Mouse (Mus musculus): ENCODE measurements around the gene Tmco5. TPM values are rescaled to one million over a fixed set of nuclear protein-coding genes. Genes with fewer than 3 reads are reported as not detected.

Tmco5 gene
- polyA plus RNA-seq, 1 experiment from 2014 or later, result not detected

GRCm38 (mm10) chr2:116858703-116859102 lies 19.8 kb upstream of the Tmco5 start:
- H3K9me3 ChIP-seq (ENCODE audit: control insufficient read depth, low read length), result no peaks in the 10 kb centered on the region
- no peaks in the 10 kb centered on the region for H3K27me3 ChIP-seq (ENCODE audit: control insufficient read depth, insufficient read depth, low read length)
- no peak for ATAC-seq (ENCODE audit: insufficient number of reproducible peaks, insufficient read depth, low FRiP score, low read depth)
- H3K4me3 ChIP-seq (ENCODE audit: control insufficient read depth in 1 of 2, insufficient read depth in 1 of 2, low read depth in 1 of 2, low read length in 2 of 2), result no peak overlapping the region
- WGBS, result 73% methylated on average over 6 of the region's 6 CpGs
- H3K4me1 ChIP-seq (ENCODE audit: control insufficient read depth in 2 of 2, insufficient read depth in 2 of 2, low read length in 2 of 2), result no peaks in the 10 kb centered on the region
- H3K36me3 ChIP-seq (ENCODE audit: control insufficient read depth, insufficient read depth, low read length), result no peaks in the 10 kb centered on the region
- no peak overlapping the region for H3K9ac ChIP-seq (ENCODE audit: low read length)
- no peak overlapping the region for H3K27ac ChIP-seq (replicated peaks in 1 of 2; ENCODE audit: control insufficient read depth in 1 of 2, insufficient read depth in 1 of 2, low read depth in 2 of 2, low read length in 2 of 2)
- H3K4me2 ChIP-seq (ENCODE audit: low read length), result no peak overlapping the region

DNA sequence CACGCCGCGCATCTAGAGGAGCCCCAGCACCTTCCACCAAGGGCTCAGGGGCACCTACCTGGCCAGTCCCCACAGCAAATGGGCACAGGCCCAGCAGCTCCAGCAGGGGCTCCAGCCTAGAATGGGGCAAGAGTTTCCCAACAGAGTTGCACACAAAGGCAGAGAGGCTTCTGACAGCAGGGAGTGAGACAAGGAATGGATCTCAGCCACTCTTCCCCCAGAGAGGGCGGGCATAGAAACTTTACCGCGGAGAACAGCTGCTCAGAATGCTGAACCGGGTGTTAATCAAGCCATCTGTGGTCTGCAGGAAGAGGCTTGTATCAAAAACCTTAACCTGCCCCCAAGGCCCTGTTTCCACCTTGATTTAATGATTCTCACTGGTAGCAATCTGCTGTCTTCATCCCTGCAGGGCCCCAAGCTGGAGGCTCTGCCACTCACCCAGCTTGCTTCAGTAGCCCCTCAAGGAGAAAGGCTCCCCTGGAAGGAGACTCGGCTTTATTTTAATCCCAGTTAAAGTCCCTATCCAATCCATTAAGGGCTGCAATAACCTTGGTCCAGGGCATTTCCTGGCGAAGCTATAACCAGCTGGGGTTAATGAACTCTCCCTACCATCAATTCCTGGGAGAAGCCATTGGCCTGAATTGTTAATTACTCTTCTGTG lies 1.4 kb upstream of the Tmco5 start:
- H3K4me2 ChIP-seq (ENCODE audit: low read length), result no peak overlapping the region
- H3K4me1 ChIP-seq (ENCODE audit: control insufficient read depth in 2 of 2, insufficient read depth in 2 of 2, low read length in 2 of 2), result no peaks in the 10 kb centered on the region
- no peaks in the 10 kb centered on the region for H3K9me3 ChIP-seq (ENCODE audit: control insufficient read depth, low read length)
- WGBS, result 39% methylated on average over 9 of the region's 9 CpGs
- no peak overlapping the region for H3K4me3 ChIP-seq (ENCODE audit: control insufficient read depth in 1 of 2, insufficient read depth in 1 of 2, low read depth in 1 of 2, low read length in 2 of 2)
- no peak overlapping the region for H3K27ac ChIP-seq (replicated peaks in 1 of 2; ENCODE audit: control insufficient read depth in 1 of 2, insufficient read depth in 1 of 2, low read depth in 2 of 2, low read length in 2 of 2)
- no peaks in the 10 kb centered on the region for H3K27me3 ChIP-seq (ENCODE audit: control insufficient read depth, insufficient read depth, low read length)
- H3K36me3 ChIP-seq (ENCODE audit: control insufficient read depth, insufficient read depth, low read length), result no peaks in the 10 kb centered on the region
- no peak for ATAC-seq (ENCODE audit: insufficient number of reproducible peaks, insufficient read depth, low FRiP score, low read depth)
- no peak overlapping the region for H3K9ac ChIP-seq (ENCODE audit: low read length)

DNA sequence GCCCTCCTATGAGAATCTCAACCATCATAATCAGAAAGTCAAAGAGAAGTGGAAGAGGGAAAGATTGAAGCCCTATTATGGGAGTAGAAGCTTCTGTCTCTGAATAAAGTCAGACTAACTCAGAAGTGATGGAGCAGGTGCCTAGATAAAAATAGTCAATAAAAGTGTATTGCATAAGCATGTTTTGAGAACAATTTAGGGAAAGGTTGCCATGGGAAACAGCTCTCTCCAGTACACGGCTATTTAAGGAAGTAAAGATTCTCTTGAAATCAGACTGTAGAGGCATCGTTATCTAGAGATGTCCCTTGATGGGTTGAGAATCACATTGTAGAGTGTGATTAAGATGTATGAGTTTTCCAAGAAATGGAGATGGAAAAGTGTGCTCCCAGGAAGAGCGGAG lies 1.2 kb downstream of the Tmco5 start:
- Histone ChIP-seq H3K27me3 (ENCODE audit: control insufficient read depth, insufficient read depth, low read length) (no peaks in the 10 kb centered on the region), H3K4me3 (ENCODE audit: control insufficient read depth in 1 of 2, insufficient read depth in 1 of 2, low read depth in 1 of 2, low read length in 2 of 2) (no peak overlapping the region), H3K9me3 (ENCODE audit: control insufficient read depth, low read length) (no peaks in the 10 kb centered on the region), H3K9ac (ENCODE audit: low read length) (no peak overlapping the region), H3K4me1 (ENCODE audit: control insufficient read depth in 2 of 2, insufficient read depth in 2 of 2, low read length in 2 of 2) (no peaks in the 10 kb centered on the region), H3K36me3 (ENCODE audit: control insufficient read depth, insufficient read depth, low read length) (no peaks in the 10 kb centered on the region), H3K27ac (replicated peaks in 1 of 2; ENCODE audit: control insufficient read depth in 1 of 2, insufficient read depth in 1 of 2, low read depth in 2 of 2, low read length in 2 of 2) (no peak overlapping the region), H3K4me2 (ENCODE audit: low read length) (no peak overlapping the region)
- WGBS, result 80% methylated on average over 3 of the region's 3 CpGs
- ATAC-seq (ENCODE audit: insufficient number of reproducible peaks, insufficient read depth, low FRiP score, low read depth), result no peak

DNA sequence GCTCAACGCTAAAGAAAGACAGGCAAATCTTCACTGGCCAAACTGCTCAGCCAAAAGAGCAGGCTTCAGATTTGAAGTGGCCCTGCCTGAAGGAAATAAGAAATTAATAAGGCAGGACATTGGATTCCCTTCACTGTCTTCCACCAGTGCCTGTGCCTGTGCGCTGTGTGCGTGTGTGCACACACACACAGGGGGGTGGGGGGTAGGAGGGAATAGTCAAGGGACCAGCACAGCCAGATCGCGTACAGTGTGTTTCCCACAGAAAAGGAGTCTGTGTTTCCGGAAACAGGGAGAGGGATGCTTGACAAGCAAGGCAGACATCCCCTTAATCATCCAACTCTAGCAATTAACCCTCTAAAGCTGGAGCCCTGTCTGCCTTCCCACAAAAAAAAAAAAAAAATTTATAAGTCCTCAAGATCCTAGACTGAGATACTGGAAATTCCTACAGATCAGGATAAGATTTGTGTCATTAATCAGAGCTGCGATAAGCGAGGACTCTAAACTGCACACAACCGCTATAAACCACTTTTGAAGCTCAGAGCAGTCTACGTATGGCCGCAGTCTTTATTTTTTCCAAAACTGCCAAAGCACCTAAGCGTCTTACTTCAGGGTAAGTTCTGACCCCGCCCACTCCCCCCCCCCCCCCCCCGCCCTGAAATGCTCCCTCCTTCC lies 15.0 kb downstream of the Tmco5 start:
- Histone ChIP-seq H3K36me3 (ENCODE audit: control insufficient read depth, insufficient read depth, low read length) (no peaks in the 10 kb centered on the region), H3K9me3 (ENCODE audit: control insufficient read depth, low read length) (no peaks in the 10 kb centered on the region), H3K27ac (replicated peaks in 1 of 2; ENCODE audit: control insufficient read depth in 1 of 2, insufficient read depth in 1 of 2, low read depth in 2 of 2, low read length in 2 of 2) (no peak overlapping the region), H3K9ac (ENCODE audit: low read length) (no peak overlapping the region), H3K27me3 (ENCODE audit: control insufficient read depth, insufficient read depth, low read length) (no peaks in the 10 kb centered on the region), H3K4me1 (ENCODE audit: control insufficient read depth in 2 of 2, insufficient read depth in 2 of 2, low read length in 2 of 2) (no peaks in the 10 kb centered on the region), H3K4me3 (ENCODE audit: control insufficient read depth in 1 of 2, insufficient read depth in 1 of 2, low read depth in 1 of 2, low read length in 2 of 2) (peak overlapping the region in 1 of 2 experiments; percentile 35; a peak in 1 of 4 replicates), H3K4me2 (ENCODE audit: low read length) (peak overlapping the region; percentile 77)
- 0 out of 2 replicates have a peak, but pooled peaks have one; percentile 16 for ATAC-seq (ENCODE audit: insufficient number of reproducible peaks, insufficient read depth, low FRiP score, low read depth)
- WGBS, result 34% methylated on average over 13 of the region's 14 CpGs

- Histone ChIP-seq H3K27ac (replicated peaks in 1 of 2; ENCODE audit: control insufficient read depth in 1 of 2, insufficient read depth in 1 of 2, low read depth in 2 of 2, low read length in 2 of 2) (no peak overlapping the region), H3K9ac (ENCODE audit: low read length) (peak overlapping the region; percentile 44; the same call in 1 of the 2 replicates), H3K4me1 (ENCODE audit: control insufficient read depth in 2 of 2, insufficient read depth in 2 of 2, low read length in 2 of 2) (no peaks in the 10 kb centered on the region), H3K4me3 (ENCODE audit: control insufficient read depth in 1 of 2, insufficient read depth in 1 of 2, low read depth in 1 of 2, low read length in 2 of 2) (peak overlapping the region; percentile 16 to 35; a peak in 3 of 4 replicates), H3K9me3 (ENCODE audit: control insufficient read depth, low read length) (no peaks in the 10 kb centered on the region), H3K27me3 (ENCODE audit: control insufficient read depth, insufficient read depth, low read length) (no peaks in the 10 kb centered on the region), H3K4me2 (ENCODE audit: low read length) (peak overlapping the region; percentile 77), H3K36me3 (ENCODE audit: control insufficient read depth, insufficient read depth, low read length) (no peaks in the 10 kb centered on the region)
- under 1% methylated on average over 9 of the region's 9 CpGs for WGBS
- peak; percentile 48; the same call in 1 of the 2 replicates for ATAC-seq (ENCODE audit: insufficient number of reproducible peaks, insufficient read depth, low FRiP score, low read depth)
These were observed 15.5 kb downstream of the Tmco5 start for GRCm38 (mm10) chr2:116893988-116894363.

DNA sequence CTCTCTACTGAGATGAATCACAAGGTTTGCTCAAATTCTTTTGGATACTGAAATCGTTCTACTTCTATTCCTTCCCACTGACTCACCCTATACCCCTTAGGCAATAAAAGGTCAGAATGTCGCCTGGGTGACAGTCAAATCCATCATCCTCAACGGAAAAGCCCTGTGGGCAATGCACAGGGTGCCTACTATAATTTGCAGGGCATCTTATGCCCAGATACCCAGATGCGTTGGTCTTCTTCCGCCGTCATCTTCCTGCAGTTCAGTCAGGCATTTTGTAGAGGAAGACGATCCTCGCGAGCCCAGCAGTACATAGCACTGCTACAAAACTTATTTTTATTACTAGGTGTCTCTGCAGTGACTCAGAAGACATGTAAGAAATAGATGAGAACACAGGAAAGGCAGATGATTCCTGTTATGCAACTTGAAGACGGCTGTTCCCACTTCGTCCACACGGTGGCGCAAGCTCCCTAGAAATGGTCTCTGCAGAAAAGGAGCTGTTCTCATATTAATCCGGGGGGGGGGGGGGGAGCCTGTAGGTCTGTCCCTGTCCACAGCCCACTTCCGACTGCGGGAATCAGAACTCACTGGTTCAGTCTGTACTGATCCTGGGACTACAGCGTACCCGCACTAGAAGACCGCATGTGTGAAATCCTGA lies 21.3 kb downstream of the Tmco5 start:
- H3K4me2 ChIP-seq (ENCODE audit: low read length), result peak overlapping the region; percentile 68
- 17% methylated on average over 19 of the region's 19 CpGs for WGBS
- H3K9me3 ChIP-seq (ENCODE audit: control insufficient read depth, low read length), result no peaks in the 10 kb centered on the region
- H3K36me3 ChIP-seq (ENCODE audit: control insufficient read depth, insufficient read depth, low read length), result no peaks in the 10 kb centered on the region
- ATAC-seq (ENCODE audit: insufficient number of reproducible peaks, insufficient read depth, low FRiP score, low read depth), result no peak
- peak overlapping the region; percentile 27 to 36 for H3K4me3 ChIP-seq (ENCODE audit: control insufficient read depth in 1 of 2, insufficient read depth in 1 of 2, low read depth in 1 of 2, low read length in 2 of 2)
- no peak overlapping the region for H3K27ac ChIP-seq (replicated peaks in 1 of 2; ENCODE audit: control insufficient read depth in 1 of 2, insufficient read depth in 1 of 2, low read depth in 2 of 2, low read length in 2 of 2)
- peak overlapping the region; percentile 58 for H3K9ac ChIP-seq (ENCODE audit: low read length)
- H3K4me1 ChIP-seq (ENCODE audit: control insufficient read depth in 2 of 2, insufficient read depth in 2 of 2, low read length in 2 of 2), result no peaks in the 10 kb centered on the region
- H3K27me3 ChIP-seq (ENCODE audit: control insufficient read depth, insufficient read depth, low read length), result no peaks in the 10 kb centered on the region

DNA sequence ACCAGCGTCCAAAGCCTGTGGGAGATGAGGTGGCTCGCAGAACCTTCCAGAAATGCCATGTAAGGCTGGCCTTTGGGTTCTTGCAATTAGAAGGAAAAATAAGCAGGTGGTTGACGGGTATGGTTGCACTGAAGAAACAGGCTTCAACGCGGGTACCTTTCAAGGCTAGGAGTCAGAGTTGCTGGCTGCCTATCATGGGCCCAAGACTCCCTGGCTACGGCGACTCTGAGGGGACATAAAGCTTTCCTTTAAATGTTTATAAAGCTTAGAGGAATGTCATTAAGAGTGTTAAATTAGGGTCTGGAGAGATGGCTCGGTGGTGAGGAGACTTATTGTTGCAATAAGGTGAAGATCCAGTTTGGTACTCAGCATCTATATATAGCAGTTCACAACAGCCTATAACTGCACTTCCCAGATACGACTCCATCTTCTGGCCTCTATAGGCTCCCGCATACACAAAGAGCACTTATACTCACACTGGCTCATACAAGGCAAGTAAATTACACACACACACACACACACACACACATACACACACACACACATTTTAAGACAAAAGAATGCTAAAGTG lies 21.9 kb downstream of the Tmco5 start:
- ATAC-seq (ENCODE audit: insufficient number of reproducible peaks, insufficient read depth, low FRiP score, low read depth), result no peak
- Histone ChIP-seq H3K9ac (ENCODE audit: low read length) (peak overlapping the region; percentile 58), H3K27ac (replicated peaks in 1 of 2; ENCODE audit: control insufficient read depth in 1 of 2, insufficient read depth in 1 of 2, low read depth in 2 of 2, low read length in 2 of 2) (no peak overlapping the region), H3K27me3 (ENCODE audit: control insufficient read depth, insufficient read depth, low read length) (no peaks in the 10 kb centered on the region), H3K36me3 (ENCODE audit: control insufficient read depth, insufficient read depth, low read length) (no peaks in the 10 kb centered on the region), H3K9me3 (ENCODE audit: control insufficient read depth, low read length) (no peaks in the 10 kb centered on the region), H3K4me3 (ENCODE audit: control insufficient read depth in 1 of 2, insufficient read depth in 1 of 2, low read depth in 1 of 2, low read length in 2 of 2) (peak overlapping the region; percentile 27 to 36), H3K4me2 (ENCODE audit: low read length) (peak overlapping the region; percentile 68), H3K4me1 (ENCODE audit: control insufficient read depth in 2 of 2, insufficient read depth in 2 of 2, low read length in 2 of 2) (no peaks in the 10 kb centered on the region)
- WGBS, result 31% methylated on average over 10 of the region's 10 CpGs
